Mouse (Mus musculus): ENCODE results near the gene Eras.
"Not testable (repeated sequence)": the region's sequence is repeated elsewhere in the genome, so short reads cannot be mapped to it uniquely, and the experiment has no call there.

The Eras gene

DNA sequence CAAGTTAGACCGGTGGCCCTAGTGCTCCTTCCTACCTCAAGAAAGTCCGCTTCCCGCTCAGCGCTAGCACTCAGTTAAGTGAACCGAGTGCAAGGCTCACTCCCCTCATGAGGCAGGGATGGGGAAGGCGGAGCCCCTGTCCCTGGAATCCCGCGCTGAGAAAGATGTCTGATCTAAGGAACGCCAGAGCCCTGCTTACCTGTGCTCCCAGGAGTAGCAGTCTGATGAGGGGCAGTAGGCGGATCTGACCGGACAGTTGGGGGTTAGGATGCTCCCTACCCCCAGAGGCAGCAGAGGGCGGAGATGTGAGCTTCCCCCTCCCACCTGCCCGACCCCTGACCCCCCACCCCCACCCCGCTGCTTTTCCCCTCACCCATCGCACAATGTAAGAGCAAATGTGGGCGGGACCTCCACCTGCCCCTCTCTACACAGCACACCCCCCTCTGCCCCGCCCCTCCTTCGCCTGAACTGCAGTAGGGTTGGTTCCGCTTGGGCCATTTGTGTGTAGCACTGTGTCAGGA, at the start of gene Eras:
Eras (minus strand) TSS at position 338 of the 521 bp plus-strand sequence.
- DNase-seq = no peak

GRCm38 (mm10) chrX:7977892-7978291, 49.5 kb upstream of the Eras start, which contains the start of gene Gata1:
Gene Gata1, minus strand, starts transcription at chrX:7978071.
- DNase-seq = no peak

- no peak for DNase-seq
Observed at GRCm38 (mm10) chrX:7971292-7971691, 42.9 kb upstream of the Eras start.

GRCm38 (mm10) chrX:7968899-7969298, 40.5 kb upstream of the Eras start:
- no peak for DNase-seq

DNA sequence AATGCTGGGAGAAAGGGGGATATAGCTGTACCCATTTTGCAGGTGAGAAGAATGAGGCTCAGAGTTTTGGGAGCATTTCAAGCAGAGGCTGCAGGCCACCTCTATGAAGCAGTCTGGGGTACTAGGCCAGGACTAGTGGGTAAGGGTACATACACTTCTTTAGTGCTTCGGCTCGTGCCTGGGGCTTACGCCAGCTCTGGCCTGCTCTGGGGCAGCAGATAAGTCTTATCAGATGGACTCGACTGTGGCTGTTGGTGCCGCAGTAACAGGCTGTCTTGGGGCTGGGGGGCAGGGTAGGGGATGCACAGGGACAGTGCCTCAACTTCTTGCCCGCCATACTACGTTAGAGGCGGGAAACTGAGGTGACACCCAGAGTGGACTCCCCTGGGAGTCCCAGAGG, 39.8 kb upstream of the Eras start:
- no peak for DNase-seq

GRCm38 (mm10) chrX:7967596-7968201, 39.3 kb upstream of the Eras start:
- DNase-seq = no peak

- DNase-seq = no peak
Observed at GRCm38 (mm10) chrX:7966161-7966560, 37.8 kb upstream of the Eras start.

DNA sequence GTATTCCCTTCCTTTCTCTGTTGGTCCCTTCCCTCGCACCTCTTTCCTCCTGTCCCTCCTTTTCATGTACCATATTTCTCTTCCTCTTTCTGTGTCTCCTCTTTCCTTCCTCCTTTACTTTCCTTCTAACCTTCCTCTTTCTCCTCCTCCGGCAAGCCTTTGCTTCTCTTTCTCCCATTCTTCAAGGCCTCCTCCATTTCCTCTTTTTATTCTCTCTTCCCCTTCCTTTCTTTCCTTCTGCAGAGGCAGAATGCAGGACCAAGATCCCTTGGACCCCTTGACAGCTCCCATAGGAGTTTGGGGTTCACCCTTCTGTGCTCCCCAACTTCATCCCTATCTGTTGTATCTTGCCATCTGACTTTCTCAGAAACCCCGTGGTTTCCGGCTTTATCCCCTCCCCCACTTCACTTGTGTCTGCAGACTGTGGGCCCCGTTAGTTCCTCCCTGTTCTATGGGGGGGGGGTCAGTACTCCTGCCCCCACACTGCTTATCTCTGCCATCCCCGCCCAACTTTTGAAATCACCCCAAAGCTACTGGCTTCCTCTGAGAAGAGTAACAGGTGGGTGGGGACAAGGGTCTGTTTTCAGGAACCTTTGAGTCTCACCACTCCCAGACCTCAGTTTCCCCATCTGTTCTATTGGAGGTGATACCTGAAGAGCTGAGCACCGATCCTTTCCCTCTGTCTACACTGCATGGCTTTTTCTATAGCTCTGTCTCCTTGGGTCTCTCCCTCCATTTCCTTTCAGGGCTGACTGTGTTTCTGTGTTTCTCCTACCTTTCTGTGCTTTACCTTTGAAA, 35.6 kb upstream of the Eras start:
- no peak for DNase-seq

GRCm38 (mm10) chrX:7958868-7959267, 30.5 kb upstream of the Eras start:
- no peak for DNase-seq

- no peak for DNase-seq
Observed at GRCm38 (mm10) chrX:7950091-7950490, 21.7 kb upstream of the Eras start.

DNA sequence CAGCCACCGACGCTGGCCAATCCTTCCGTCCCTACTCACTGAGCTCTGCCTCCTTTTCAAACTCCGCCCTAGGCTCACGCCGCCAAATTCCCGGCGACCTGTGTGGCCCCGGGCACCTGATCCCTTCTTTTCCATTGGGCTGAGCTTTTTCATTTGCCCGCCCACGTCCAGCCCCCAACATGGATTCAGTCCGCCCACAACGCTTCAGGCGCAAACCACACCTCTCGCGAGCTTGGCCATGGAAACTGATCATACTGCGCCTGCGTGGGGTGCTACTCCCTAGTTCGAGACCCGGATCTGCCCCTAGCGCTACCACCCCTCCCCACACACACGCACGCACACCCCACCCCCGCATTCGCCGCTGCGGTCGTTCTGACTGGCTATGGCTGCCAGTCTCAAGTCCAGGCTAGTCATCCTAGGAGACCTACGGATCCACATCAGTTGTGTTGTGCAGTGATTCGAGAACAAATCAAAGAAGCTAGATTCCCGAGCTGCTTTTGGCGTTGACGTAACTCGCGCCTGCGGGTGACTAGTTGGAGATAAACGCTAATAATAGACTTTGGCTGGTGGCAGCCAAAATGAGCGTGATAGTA, 19.6 kb upstream of the Eras start:
- peak; percentile 93 to 97 for DNase-seq

DNA sequence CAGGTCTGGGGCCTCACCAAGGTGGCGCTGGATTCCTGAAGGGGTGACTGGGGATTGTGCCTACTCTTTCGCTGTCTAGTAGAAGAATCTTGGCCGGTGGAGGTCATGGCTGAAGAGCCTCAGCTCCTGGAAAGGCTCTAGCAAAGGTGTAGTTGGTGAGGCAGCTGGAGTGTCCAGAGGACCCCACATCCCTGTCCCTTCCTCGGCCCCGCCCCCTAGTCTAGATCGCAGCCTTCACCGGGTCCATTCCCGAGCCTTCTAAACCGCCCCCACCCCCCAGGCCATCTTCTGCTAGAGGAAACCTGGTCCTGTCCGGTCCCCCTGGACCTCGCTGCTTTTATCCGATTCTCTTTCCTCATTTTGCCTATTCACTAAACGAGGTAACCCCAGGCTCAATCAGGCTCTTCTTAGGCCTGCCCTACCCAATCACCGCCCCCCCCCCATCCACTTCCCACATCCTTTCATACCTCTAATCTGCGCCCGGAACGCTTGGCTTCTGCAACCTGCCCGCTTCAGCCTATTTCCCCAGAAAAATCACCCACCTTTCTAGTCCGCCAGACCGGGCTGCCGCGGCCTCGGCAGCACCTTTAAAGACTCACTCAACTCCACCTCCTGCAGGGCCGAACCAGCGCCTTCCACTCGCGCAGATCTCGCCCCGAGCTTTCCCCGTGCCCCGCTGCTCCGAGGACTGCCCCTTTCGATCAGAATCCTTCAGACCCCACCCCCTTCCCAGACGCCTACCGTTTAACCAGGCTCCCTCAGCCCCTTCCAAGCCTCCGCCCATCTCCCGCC, 18.9 kb upstream of the Eras start, which contains the start of gene Hdac6:
Hdac6 (minus strand) TSS at position 782 of the 792 bp plus-strand sequence.
- peak; percentile 23 to 49 for DNase-seq

DNA sequence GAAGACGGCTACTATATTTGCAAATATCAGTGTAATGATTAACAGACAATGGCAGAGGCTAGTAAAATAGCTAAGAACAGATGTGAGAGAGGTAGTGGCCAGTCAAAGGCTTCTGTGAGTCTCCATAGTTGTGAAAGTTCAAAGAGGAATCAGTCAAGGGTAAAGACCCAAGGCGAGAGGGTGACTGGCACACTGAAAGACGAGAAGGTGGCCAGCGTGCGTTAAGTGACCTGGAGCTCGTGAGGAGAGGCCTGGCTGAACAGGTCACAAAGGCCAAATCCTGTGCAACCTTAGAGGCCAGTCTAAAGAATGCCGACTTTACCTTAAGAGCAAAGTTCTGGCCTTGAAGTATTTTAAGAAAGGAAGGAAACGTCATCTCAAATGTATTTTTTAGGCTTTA, 17.2 kb upstream of the Eras start:
- DNase-seq = peak; percentile 24 to 62

GRCm38 (mm10) chrX:7937667-7938066, 9.3 kb upstream of the Eras start:
- DNase-seq = no peak

DNA sequence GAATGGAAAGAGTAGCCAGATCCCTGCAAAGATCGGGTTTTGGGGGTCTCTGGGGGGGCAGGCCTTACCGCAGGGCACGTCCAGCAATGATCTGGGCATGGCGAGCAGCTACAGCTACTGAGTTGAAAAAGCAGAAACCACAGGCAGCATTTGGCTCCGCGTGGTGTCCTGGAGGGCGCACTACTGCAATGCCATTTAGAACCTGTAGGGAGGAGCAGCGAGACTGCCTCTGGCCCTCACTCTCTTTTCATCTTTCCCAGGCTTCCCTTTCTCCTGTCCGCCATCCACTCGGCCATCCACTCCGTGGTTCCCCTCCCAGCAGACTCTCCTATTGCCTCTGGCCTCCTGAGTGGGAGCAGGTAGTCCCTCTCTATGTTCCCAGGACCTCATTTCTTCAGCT, 8.5 kb upstream of the Eras start:
- no peak for DNase-seq

- DNase-seq = peak in 1 of 2 experiments; percentile 21
Observed at GRCm38 (mm10) chrX:7927116-7927515, 1.3 kb downstream of the Eras start.

DNA sequence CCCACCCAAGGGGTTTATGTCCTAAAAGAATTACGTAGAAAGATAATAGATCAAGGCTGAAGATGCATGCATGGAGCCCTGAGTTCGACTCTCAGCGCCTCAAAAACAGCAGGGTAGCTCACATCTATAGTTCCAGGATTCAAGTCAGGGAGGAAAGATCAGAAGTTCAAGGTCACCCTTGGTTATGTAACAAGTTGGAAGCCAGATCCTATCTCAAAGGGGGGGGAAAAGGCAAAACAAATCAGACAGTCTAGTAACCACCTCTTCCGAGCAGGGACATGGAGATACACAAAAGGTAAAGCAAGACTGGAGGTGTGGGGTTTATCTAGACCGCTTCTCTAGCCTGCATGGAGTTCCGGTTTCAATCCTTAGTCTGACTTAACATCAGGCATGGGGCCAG, 2.1 kb downstream of the Eras start:
- DNase-seq = peak in 1 of 2 experiments; percentile 14

DNA sequence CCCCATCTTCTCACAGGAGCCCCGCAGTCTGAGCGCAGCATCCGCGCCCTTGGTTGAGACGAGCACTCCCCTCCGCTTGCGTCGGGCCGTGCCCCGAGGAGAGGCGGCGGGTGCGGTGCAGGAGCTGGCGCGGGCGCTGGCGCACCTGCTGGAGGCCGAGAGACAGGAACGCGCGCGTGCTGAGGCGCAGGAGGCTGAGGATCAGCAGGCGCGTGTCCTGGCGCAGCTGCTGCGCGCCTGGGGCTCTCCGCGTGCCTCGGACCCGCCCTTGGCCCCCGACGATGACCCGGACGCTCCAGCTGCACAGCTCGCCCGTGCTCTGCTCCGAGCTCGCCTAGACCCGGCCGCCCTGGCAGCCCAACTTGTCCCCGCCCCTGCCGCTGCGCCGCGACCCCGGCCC, 6.4 kb downstream of the Eras start:
- no peak for DNase-seq

GRCm38 (mm10) chrX:7919601-7920383, 8.6 kb downstream of the Eras start, which contains the start of gene Pcsk1n:
Gene Pcsk1n, plus strand, starts transcription at chrX:7919822.
- no peak for DNase-seq

- DNase-seq = not testable (repeated sequence)
Observed at GRCm38 (mm10) chrX:7917960-7918359, 10.4 kb downstream of the Eras start.

GRCm38 (mm10) chrX:7915669-7916068, 12.7 kb downstream of the Eras start:
- peak in 1 of 2 experiments; percentile 34 for DNase-seq

- DNase-seq = no peak
Observed at GRCm38 (mm10) chrX:7910473-7910872, 17.9 kb downstream of the Eras start.

All from kidney, postnatal 25 days (tissue).